Mouse (Mus musculus) frontal cortex, postnatal 25 days (tissue): Measurements from ENCODE around the gene Atpaf2.

Source experiments
- DNase-seq, 2 experiments: peaks; one replicate each; pipeline ENCODE4 v3.0.0; 2022; ENCODE audit warnings: low spot score in 2 of 2

The Atpaf2 gene

GRCm38 (mm10) chr11:60397172-60397571 lies 21.1 kb downstream of the Atpaf2 start:
- peak; percentile 11 to 36 for DNase-seq

GRCm38 (mm10) chr11:60396546-60396945 lies 21.7 kb downstream of the Atpaf2 start:
- DNase-seq, result no peak

- DNase-seq, result no peak
Observed at GRCm38 (mm10) chr11:60391346-60391745, 26.9 kb downstream of the Atpaf2 start.

GRCm38 (mm10) chr11:60387944-60388343 lies 30.3 kb downstream of the Atpaf2 start:
- DNase-seq, result no peak

- DNase-seq, result no peak
Observed at GRCm38 (mm10) chr11:60385946-60386345, 32.3 kb downstream of the Atpaf2 start.

- DNase-seq, result peak; percentile 43 to 51
Observed at GRCm38 (mm10) chr11:60384762-60385421, 33.4 kb downstream of the Atpaf2 start.

GRCm38 (mm10) chr11:60383518-60383917 lies 34.7 kb downstream of the Atpaf2 start:
- DNase-seq, result no peak

GRCm38 (mm10) chr11:60374481-60374880 lies 43.8 kb downstream of the Atpaf2 start:
- no peak for DNase-seq

- no peak for DNase-seq
Observed at GRCm38 (mm10) chr11:60370431-60370830, 47.8 kb downstream of the Atpaf2 start.

- no peak for DNase-seq
Observed at GRCm38 (mm10) chr11:60369448-60369847, 48.8 kb downstream of the Atpaf2 start.

- no peak for DNase-seq
Observed at GRCm38 (mm10) chr11:60368909-60369308, 49.3 kb downstream of the Atpaf2 start.

- DNase-seq, result no peak
Observed at GRCm38 (mm10) chr11:60367256-60367655, 51.0 kb downstream of the Atpaf2 start.

GRCm38 (mm10) chr11:60366239-60367019 lies 51.8 kb downstream of the Atpaf2 start:
- no peak for DNase-seq

GRCm38 (mm10) chr11:60360631-60361201 lies 57.5 kb downstream of the Atpaf2 start:
- no peak for DNase-seq

GRCm38 (mm10) chr11:60359936-60360335 lies 58.3 kb downstream of the Atpaf2 start:
- no peak for DNase-seq

GRCm38 (mm10) chr11:60359138-60359537 lies 59.1 kb downstream of the Atpaf2 start:
- no peak for DNase-seq

- no peak for DNase-seq
Observed at GRCm38 (mm10) chr11:60358548-60358947, 59.7 kb downstream of the Atpaf2 start.

GRCm38 (mm10) chr11:60357116-60357515 lies 61.1 kb downstream of the Atpaf2 start:
- DNase-seq, result no peak

GRCm38 (mm10) chr11:60355952-60356351 lies 62.3 kb downstream of the Atpaf2 start:
- no peak for DNase-seq

- DNase-seq, result peak; percentile 97 to 99
Observed at GRCm38 (mm10) chr11:60352559-60353411, 65.5 kb downstream of the Atpaf2 start, which contains the start of the genes Tom1l2 and Drc3. Gene Tom1l2, minus strand, starts transcription at chr11:60352905. Gene Drc3, plus strand, starts transcription at chr11:60353329.

GRCm38 (mm10) chr11:60351925-60352371 lies 66.3 kb downstream of the Atpaf2 start:
- DNase-seq, result peak in 1 of 2 experiments; percentile 45

GRCm38 (mm10) chr11:60351388-60351787 lies 66.9 kb downstream of the Atpaf2 start:
- DNase-seq, result no peak
